Mouse (Mus musculus): Measurements from ENCODE around the gene Rab7b. TPM values are rescaled to one million over a fixed set of nuclear protein-coding genes. Genes with fewer than 3 reads are reported as not detected.

Rab7b gene
- total and polyA plus RNA-seq, 3 experiments = 0.19 TPM; not detected in 2

- H3K4me3 ChIP-seq (replicated peaks in 1 of 3; ENCODE audit: low read depth in 2 of 3, low read length in 2 of 3, poor library complexity in 1 of 3) = no peak overlapping the region
- TF ChIP-seq RCOR1 (conservative IDR thresholded peaks at IDR 0.05; ENCODE audit: low read depth, low read length) (no peak), JUN (IDR thresholded peaks at IDR 0.05; ENCODE audit: insufficient read depth, low read depth, low read length) (no peak), IRF4 (IDR thresholded peaks at IDR 0.05; ENCODE audit: low read depth, low read length) (no peak), MYC (IDR thresholded peaks at IDR 0.05; ENCODE audit: low read depth, low read length) (no peak), CHD1 (IDR thresholded peaks at IDR 0.05; ENCODE audit: low read depth, low read length) (no peak), SMC3 (IDR thresholded peaks at IDR 0.05; ENCODE audit: low read depth, low read length) (no peak), UBTF (IDR thresholded peaks at IDR 0.05; ENCODE audit: low read depth, low read length) (no peak), MAFK (IDR thresholded peaks at IDR 0.05; ENCODE audit: insufficient replicate concordance, low read length) (no peak), USF1 (IDR thresholded peaks at IDR 0.05; ENCODE audit: low read depth, low read length) (no peak)
- no peak overlapping the region for H3K27ac ChIP-seq (ENCODE audit: insufficient read depth, low read depth)
- in situ Hi-C loops (cut with MboI; ENCODE audit: low pct_ligation_motif_present, low pct_unique_long_range_greater_than_20kb, low sequenced_read_pairs) (no loop called here), dilution Hi-C loops (cut with MboI; ENCODE audit: extremely low pct_ligation_motif_present, extremely low pct_unique_long_range_greater_than_20kb, low sequenced_read_pairs) (no loop called here)
- no peaks in the 10 kb centered on the region for H3K79me2 ChIP-seq (replicated peaks; ENCODE audit: control insufficient read depth, extremely low read depth, insufficient read depth, poor library complexity, severe bottlenecking)
- H3K4me1 ChIP-seq (ENCODE audit: control insufficient read depth in 1 of 2, insufficient read depth in 2 of 2) = peaks cover 20 to 50% of the 10 kb centered on the region in 2 experiments
- H3K4me2 ChIP-seq (ENCODE audit: insufficient read depth, low read depth, poor library complexity, severe bottlenecking) = no peak overlapping the region
- DNase-seq (ENCODE audit: extremely low read depth) = no peak
- H3K9me3 ChIP-seq (replicated peaks; ENCODE audit: low read length) = no peaks in the 10 kb centered on the region
- no peak overlapping the region for H3K9ac ChIP-seq (ENCODE audit: insufficient read depth, low read depth)
- H3K27me3 ChIP-seq (replicated peaks) = no peaks in the 10 kb centered on the region
- no peaks in the 10 kb centered on the region for H3K36me3 ChIP-seq (replicated peaks in 1 of 2; ENCODE audit: control insufficient read depth in 1 of 2, insufficient read depth in 1 of 2, low read length in 1 of 2)
Observed at GRCm38 (mm10) chr1:131696325-131696724, 7.8 kb downstream of the Rab7b start.

GRCm38 (mm10) chr1:131698770-131699169, 10.3 kb downstream of the Rab7b start:
- H3K36me3 ChIP-seq (replicated peaks in 1 of 2; ENCODE audit: control insufficient read depth in 1 of 2, insufficient read depth in 1 of 2, low read length in 1 of 2) = no peaks in the 10 kb centered on the region
- no peaks in the 10 kb centered on the region for H3K79me2 ChIP-seq (replicated peaks; ENCODE audit: control insufficient read depth, extremely low read depth, insufficient read depth, poor library complexity, severe bottlenecking)
- no peak overlapping the region for H3K9ac ChIP-seq (ENCODE audit: insufficient read depth, low read depth)
- H3K27ac ChIP-seq (ENCODE audit: insufficient read depth, low read depth) = no peak overlapping the region
- H3K27me3 ChIP-seq (replicated peaks) = no peaks in the 10 kb centered on the region
- in situ Hi-C loops (cut with MboI; ENCODE audit: low pct_ligation_motif_present, low pct_unique_long_range_greater_than_20kb, low sequenced_read_pairs) = no loop called here
- DNase-seq (ENCODE audit: extremely low read depth) = peak; percentile 72
- peak overlapping the region; percentile 64; the same call in 1 of the 2 replicates for H3K4me2 ChIP-seq (ENCODE audit: insufficient read depth, low read depth, poor library complexity, severe bottlenecking)
- H3K9me3 ChIP-seq (replicated peaks; ENCODE audit: low read length) = no peaks in the 10 kb centered on the region
- dilution Hi-C loops (cut with MboI; ENCODE audit: extremely low pct_ligation_motif_present, extremely low pct_unique_long_range_greater_than_20kb, low sequenced_read_pairs) = no loop called here
- peaks cover 28 to 67% of the 10 kb centered on the region in 2 experiments for H3K4me1 ChIP-seq (ENCODE audit: control insufficient read depth in 1 of 2, insufficient read depth in 2 of 2)
- H3K4me3 ChIP-seq (replicated peaks in 1 of 3; ENCODE audit: low read depth in 2 of 3, low read length in 2 of 3, poor library complexity in 1 of 3) = no peak overlapping the region
- TF ChIP-seq MXI1 (IDR thresholded peaks at IDR 0.05; ENCODE audit: low read depth, low read length) (no peak), GABPA (IDR thresholded peaks at IDR 0.05; ENCODE audit: insufficient replicate concordance, low read depth, low read length) (no peak), CHD1 (IDR thresholded peaks at IDR 0.05; ENCODE audit: low read depth, low read length) (no peak), TCF12 (IDR thresholded peaks at IDR 0.05; ENCODE audit: low read depth, low read length) (0 out of 2 replicates have a peak, but pooled peaks have one; percentile 31), EP300 (IDR thresholded peaks at IDR 0.05; ENCODE audit: low read length) (peak; percentile 99), POLR2AphosphoS2 (IDR thresholded peaks at IDR 0.05; ENCODE audit: low read depth, low read length) (no peak), HCFC1 (IDR thresholded peaks at IDR 0.05; ENCODE audit: low read depth, low read length) (no peak), KAT2A (IDR thresholded peaks at IDR 0.05; ENCODE audit: insufficient replicate concordance, low read length) (no peak), UBTF (IDR thresholded peaks at IDR 0.05; ENCODE audit: low read depth, low read length) (no peak), USF1 (IDR thresholded peaks at IDR 0.05; ENCODE audit: low read depth, low read length) (no peak), SMC3 (IDR thresholded peaks at IDR 0.05; ENCODE audit: low read depth, low read length) (no peak), TBP (conservative IDR thresholded peaks at IDR 0.05; ENCODE audit: low read depth, low read length) (no peak), NELFE (IDR thresholded peaks at IDR 0.05; ENCODE audit: low read depth, low read length) (no peak), MEF2A (IDR thresholded peaks at IDR 0.05; ENCODE audit: borderline replicate concordance, low read depth, low read length) (peak; percentile 72; the same call in 1 of the 2 replicates), CHD2 (IDR thresholded peaks at IDR 0.05; ENCODE audit: low read length) (peak; percentile 75), USF2 (conservative IDR thresholded peaks at IDR 0.05; ENCODE audit: low read depth, low read length) (no peak), ZC3H11A (IDR thresholded peaks at IDR 0.05; ENCODE audit: low read depth, low read length) (no peak), RAD21 (IDR thresholded peaks at IDR 0.05; ENCODE audit: low read depth, low read length) (no peak), POLR2A (IDR thresholded peaks at IDR 0.05; ENCODE audit: low read depth, low read length) (no peak), SIN3A (IDR thresholded peaks at IDR 0.05; ENCODE audit: low read length) (no peak), PAX5 (IDR thresholded peaks at IDR 0.05; ENCODE audit: low read length) (no peak), MAZ (IDR thresholded peaks at IDR 0.05; ENCODE audit: low read depth, low read length) (no peak), ETS1 (conservative IDR thresholded peaks at IDR 0.05; ENCODE audit: low read depth, low read length) (peak; percentile 69), MAX (IDR thresholded peaks at IDR 0.05; ENCODE audit: low read length) (no peak), ZKSCAN1 (IDR thresholded peaks at IDR 0.05; ENCODE audit: borderline replicate concordance, low read depth, low read length) (no peak), ZMIZ1 (IDR thresholded peaks at IDR 0.05; ENCODE audit: low read depth, low read length) (no peak), IRF4 (IDR thresholded peaks at IDR 0.05; ENCODE audit: low read depth, low read length) (peak; percentile 98), BHLHE40 (IDR thresholded peaks at IDR 0.05; ENCODE audit: low read depth, low read length) (peak; percentile 65), JUND (conservative IDR thresholded peaks at IDR 0.05; ENCODE audit: low read depth, low read length) (peak; percentile 97), CTCF (conservative IDR thresholded peaks at IDR 0.05 in 1 of 2, IDR thresholded peaks at IDR 0.05 in 1 of 2; ENCODE audit: low read depth in 2 of 2, low read length in 2 of 2) (no peak)
